Mouse (Mus musculus) lung, embryonic 16.5 days (tissue): ENCODE measurements at regions not wholly inside any gene's neighbourhood (a gene's known extent, or its start where the extent isn't known, plus 50 kb on each side); places are given as distances from the start of the nearest gene placed in this dataset. TPM values are rescaled to one million over a fixed set of nuclear protein-coding genes. Genes with fewer than 3 reads are reported as not detected.

Experiments
- ATAC-seq: fragments of 200-750 bp; cut with Nextera tagmentation; 2 replicates; pipeline ENCODE4 v1.8.0; 2017; ENCODE audit warnings: low read depth, mild to moderate bottlenecking, moderate library complexity
- H3K27ac ChIP-seq: fragments of 300-500 bp; sonication (generic); 2 replicates; pipeline ENCODE4 v1.5.1; 2014; ENCODE audit warnings: mild to moderate bottlenecking, control low read depth, low read length
- H3K27me3 ChIP-seq: fragments of 300-500 bp; sonication (generic); 2 replicates; pipeline ENCODE4 v1.6.1; 2014; ENCODE audit warnings: low read depth, low read length, mixed read lengths; ENCODE audit not compliant: control insufficient read depth, insufficient read depth
- H3K36me3 ChIP-seq: fragments of 300-500 bp; sonication (generic); 2 replicates; pipeline ENCODE4 v1.6.1; 2014; ENCODE audit warnings: low read length; ENCODE audit not compliant: control insufficient read depth, insufficient read depth
- H3K4me1 ChIP-seq: fragments of 300-500 bp; sonication (generic); replicated peaks from 2 replicates; pipeline ENCODE4 v1.6.1; 2014; ENCODE audit warnings: low read length, mixed read lengths; ENCODE audit not compliant: control insufficient read depth, insufficient read depth
- H3K4me2 ChIP-seq: fragments of 300-500 bp; sonication (generic); 2 replicates; pipeline ENCODE4 v1.6.1; 2014; ENCODE audit warnings: low read depth, low read length, control low read depth
- H3K4me3 ChIP-seq: fragments of 300-500 bp; sonication (generic); 2 replicates; pipeline ENCODE4 v1.5.1; 2014; ENCODE audit warnings: mild to moderate bottlenecking, low read length, control low read depth
- H3K9ac ChIP-seq: fragments of 300-500 bp; sonication (generic); 2 replicates; pipeline ENCODE4 v1.6.1; 2014; ENCODE audit warnings: low read length, control low read depth
- H3K9me3 ChIP-seq: fragments of 300-500 bp; sonication (generic); 2 replicates; pipeline ENCODE4 v1.6.1; 2016; ENCODE audit warnings: low read length; ENCODE audit not compliant: control insufficient read depth
- WGBS: fragments of 180-500 bp; shearing (Covaris S2); extraction: QIAGEN DNeasy Blood & Tissue Kit; methylation state at CpG from one replicate; pipeline ENCODE4 v1.1.7; 2014; 5-methylcytosine and 5-hydroxymethylcytosine counted together
- microRNA-seq: library from miRNA; unstranded; fragments of <30 nt; microRNA quantifications from one replicate; pipeline ENCODE4, GENCODE M21; 2016

DNA sequence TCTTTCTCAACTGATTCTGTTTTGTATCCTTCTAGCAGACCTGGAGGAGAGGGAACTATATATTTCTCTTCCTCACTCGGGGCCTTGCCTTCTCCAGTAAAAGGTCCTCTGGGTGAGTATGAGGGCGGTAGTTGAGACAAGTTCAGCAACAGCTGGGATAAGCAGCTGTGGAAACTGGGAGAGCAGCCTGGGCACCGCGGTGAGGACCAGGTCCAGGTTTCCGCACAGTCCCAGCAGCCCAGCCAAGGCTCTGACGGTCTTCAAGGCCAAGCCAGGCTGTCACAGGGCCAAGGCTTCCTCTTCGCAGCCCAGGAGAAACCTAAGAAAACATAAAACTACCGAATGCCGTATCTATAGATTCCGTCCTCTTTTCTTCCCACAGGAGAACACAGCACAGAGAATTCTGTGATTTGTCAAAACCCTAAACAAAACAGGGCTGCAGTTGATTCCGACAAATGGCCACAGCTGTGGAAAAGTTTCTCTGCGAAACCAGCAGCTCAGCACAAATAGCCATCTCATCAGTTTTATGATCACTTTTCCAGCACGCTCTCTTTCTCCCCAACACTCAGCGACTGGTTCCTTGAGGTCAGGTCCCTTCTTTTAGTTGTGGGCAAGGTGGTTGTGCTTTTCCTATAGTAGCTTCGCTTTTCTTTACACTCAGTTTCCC lies 55.5 kb upstream of the Marcks start:
- Histone ChIP-seq H3K36me3 (no peaks in the 10 kb centered on the region), H3K9ac (no peak overlapping the region), H3K27ac (no peak overlapping the region), H3K9me3 (no peaks in the 10 kb centered on the region), H3K4me1 (no peaks in the 10 kb centered on the region), H3K4me2 (0 out of 2 replicates have a peak overlapping the region, but pooled peaks have one; percentile 9), H3K27me3 (no peaks in the 10 kb centered on the region), H3K4me3 (no peak overlapping the region)
- WGBS = 66% methylated on average over 15 of the region's 15 CpGs
- peak; percentile 61 for ATAC-seq

DNA sequence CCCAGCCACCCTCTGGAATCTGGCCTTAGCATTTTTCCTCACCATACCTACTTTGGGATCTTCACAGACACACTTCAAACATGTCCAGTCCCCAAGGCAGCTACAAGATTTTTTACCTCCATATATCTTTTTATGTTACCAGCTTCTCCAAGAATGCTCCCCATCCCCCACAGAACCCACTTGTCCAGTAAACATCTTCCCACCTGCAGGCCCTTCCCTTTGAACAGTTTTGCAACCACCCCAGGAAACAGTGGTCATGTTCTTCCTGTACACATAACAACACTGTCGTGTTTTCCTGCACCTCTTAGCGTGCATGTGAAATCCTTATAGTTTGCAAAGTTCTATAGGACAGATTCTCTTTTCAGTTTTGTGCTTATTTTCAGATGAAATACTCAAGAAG lies 53.9 kb upstream of the Marcks start:
- H3K9me3 ChIP-seq = no peaks in the 10 kb centered on the region
- H3K4me1 ChIP-seq = no peaks in the 10 kb centered on the region
- no peak overlapping the region for H3K4me2 ChIP-seq
- H3K36me3 ChIP-seq = no peaks in the 10 kb centered on the region
- H3K27me3 ChIP-seq = no peaks in the 10 kb centered on the region
- no peak overlapping the region for H3K4me3 ChIP-seq
- WGBS = 81% methylated on average over 2 of the region's 2 CpGs
- ATAC-seq = no peak
- no peak overlapping the region for H3K9ac ChIP-seq
- no peak overlapping the region for H3K27ac ChIP-seq

DNA sequence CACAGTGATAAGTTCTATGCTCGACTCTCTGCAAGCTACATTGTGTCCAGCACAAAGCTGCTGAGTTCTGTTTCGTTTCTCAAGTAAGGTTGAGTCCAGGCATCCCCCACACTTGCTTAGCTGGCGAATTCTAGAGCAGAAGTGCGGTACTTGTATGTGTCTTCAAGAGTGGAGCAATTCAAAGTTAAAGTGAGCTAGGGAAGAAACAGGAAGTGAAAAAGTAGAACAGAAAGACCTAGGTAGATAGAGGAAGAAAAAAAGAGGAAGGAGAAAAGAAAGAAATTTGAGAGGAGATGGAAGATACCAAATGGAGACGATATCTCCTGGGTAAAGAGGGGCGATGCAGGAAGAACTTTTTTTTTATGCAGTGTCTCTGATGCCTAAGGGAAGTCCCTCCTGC lies 51.4 kb upstream of the Marcks start:
- Histone ChIP-seq H3K4me1 (no peaks in the 10 kb centered on the region), H3K27me3 (no peaks in the 10 kb centered on the region), H3K9ac (no peak overlapping the region), H3K36me3 (no peaks in the 10 kb centered on the region), H3K27ac (no peak overlapping the region), H3K4me2 (no peak overlapping the region), H3K4me3 (no peak overlapping the region), H3K9me3 (no peaks in the 10 kb centered on the region)
- WGBS = 75% methylated on average over 6 of the region's 6 CpGs
- ATAC-seq = no peak

Small RNA genes lying in the stretch of these regions (microRNA-seq; reads per million reads assigned to microRNA genes)
- gene Gm24710 = not detected
